28 mouse cellular contexts compared by ENCODE assay signal in genomic region chr13:32042748-32043147, GRCm38 (mm10).
DNase-seq lines count a peak whose midpoint lies in the region; ATAC-seq and TF ChIP-seq lines count a peak whose summit lies in the region.
"Had no signal": no experiment of that assay in that cellular context is flagged by ENCODE, and none has a peak within 500 bp of the region (broad histone marks: within the 10 kb centered on the region; RNA-seq: fewer than 3 reads in every experiment).

No protein-coding gene starts in this region.

- H3K4me1 ChIP-seq in MEL (ENCODE audit: control insufficient read depth in 1 of 2, insufficient read depth in 2 of 2, low read length in 2 of 2), result no peaks in the 10 kb centered on the region

- no peak overlapping the region for H3K9ac ChIP-seq in MEL (ENCODE audit: control insufficient read depth, low read depth, low read length, poor library complexity, severe bottlenecking)
- H3K9ac ChIP-seq: embryonic facial prominence, embryonic 13.5 days; forebrain, postnatal 0 days; heart, embryonic 12.5 days; heart, embryonic 15.5 days; hindbrain, embryonic 14.5 days had no signal

- TF ChIP-seq CTCF in MEL (IDR thresholded peaks at IDR 0.05 in 2 of 3, conservative IDR thresholded peaks at IDR 0.05 in 1 of 3; ENCODE audit: control insufficient read depth in 1 of 3, insufficient read depth in 1 of 3, low read depth in 2 of 3, low read length in 3 of 3, poor library complexity in 1 of 3, severe bottlenecking in 1 of 3), result no peak
- no peak for TF ChIP-seq CTCF in brain, embryonic 14.5 days (IDR thresholded peaks at IDR 0.05; ENCODE audit: borderline replicate concordance, extremely low read depth, insufficient read depth, insufficient read length)

- no peaks in the 10 kb centered on the region for H3K27me3 ChIP-seq in MEL (ENCODE audit: control insufficient read depth in 1 of 2, insufficient read depth in 2 of 2, low read length in 2 of 2)
- H3K27me3 ChIP-seq: heart, embryonic 12.5 days; heart, embryonic 15.5 days had no signal

- H3K79me2 ChIP-seq in MEL (ENCODE audit: control insufficient read depth, insufficient read depth, low read length, poor library complexity), result no peaks in the 10 kb centered on the region

- intact Hi-C loops in left cerebral cortex, postnatal 10 days (cut with DNase I), result no loop called here

- no peak overlapping the region for H3K4me3 ChIP-seq in MEL (ENCODE audit: control insufficient read depth in 1 of 2, insufficient read depth in 1 of 2, low read depth in 2 of 2, low read length in 2 of 2)
- H3K4me3 ChIP-seq: embryonic facial prominence, embryonic 13.5 days; heart, embryonic 12.5 days; heart, embryonic 15.5 days had no signal

- no peaks in the 10 kb centered on the region for H3K9me3 ChIP-seq in MEL (replicated peaks; ENCODE audit: insufficient read depth, low read length)
- H3K9me3 ChIP-seq: embryonic facial prominence, embryonic 13.5 days; heart, embryonic 12.5 days; heart, embryonic 15.5 days had no signal

- H3K36me3 ChIP-seq in MEL (ENCODE audit: control insufficient read depth in 1 of 2, insufficient read depth in 2 of 2, low read length in 2 of 2), result peaks cover 0 to 2% of the 10 kb centered on the region in 2 experiments; a peak in 2 of 4 replicates
- H3K36me3 ChIP-seq: embryonic facial prominence, embryonic 13.5 days; heart, embryonic 12.5 days; heart, embryonic 15.5 days had no signal

- TF ChIP-seq RAD21 in MEL (IDR thresholded peaks at IDR 0.05; ENCODE audit: low read depth, low read length), result no peak

- no peak for TF ChIP-seq EP300 in MEL (IDR thresholded peaks at IDR 0.05; ENCODE audit: low read depth in 1 of 2, low read length in 2 of 2)

- no peak overlapping the region for H3K27ac ChIP-seq in MEL (ENCODE audit: control insufficient read depth, low read depth, low read length)
- H3K27ac ChIP-seq: embryonic facial prominence, embryonic 13.5 days; heart, embryonic 15.5 days; hindbrain, embryonic 14.5 days; hindbrain, postnatal 0 days had no signal

- ATAC-seq in frontal cortex, adult (ENCODE audit: low TSS enrichment), result 0 out of 2 replicates have a peak, but pooled peaks have one; percentile 6
- peak; percentile 14; the same call in 1 of the 2 replicates for ATAC-seq in megakaryocyte progenitor cell, adult 5-6 weeks (replicated peaks; ENCODE audit: poor library complexity)
- ATAC-seq: CD4-positive, CD25-positive, alpha-beta regulatory T cell, adult 4 months; forebrain, embryonic 14.5 days; forebrain, postnatal 0 days; hindbrain, postnatal 0 days; inflammation-experienced regulatory T-cells, adult 6 months; intestine, embryonic 16.5 days had no signal

- no peak for TF ChIP-seq POLR2A in MEL (IDR thresholded peaks at IDR 0.05; ENCODE audit: control insufficient read depth in 1 of 2, insufficient read depth in 1 of 2, low read depth in 1 of 2, low read length in 2 of 2, poor library complexity in 1 of 2)
- no peak for TF ChIP-seq POLR2A in brain, embryonic 14.5 days (IDR thresholded peaks at IDR 0.05; ENCODE audit: borderline replicate concordance, extremely low read depth, insufficient read depth, insufficient read length, poor library complexity, severe bottlenecking)

- DNase-seq in frontal cortex, postnatal 14 days (ENCODE audit: low spot score in 2 of 2), result no peak
- peak; percentile 36 for DNase-seq in MEL (ENCODE audit: low read depth, low spot score)
- DNase-seq in brain, embryonic 14.5 days (ENCODE audit: low read depth), result peak; percentile 28
- DNase-seq in lung, postnatal 36 days, result no peak
- no peak for DNase-seq in natural killer cell, adult 2 months (ENCODE audit: low spot score in 2 of 2)
- no peak for DNase-seq in left cerebral cortex, postnatal 10 days (ENCODE audit: extremely low spot score in 1 of 2, low spot score in 2 of 2)
- DNase-seq: adrenal gland, adult 8-10 months; adrenal gland, postnatal 25 days; cerebellum, adult 18-20 months; cerebellum, adult 9-10 months; forebrain, postnatal 0 days; gastrocnemius, postnatal 10 days; gastrocnemius, postnatal 36 days; heart, adult 11 months; heart, postnatal 14 days; heart, postnatal 4 days; kidney, adult 18-20 months had no signal

TF ChIP-seq in MEL, 35 proteins besides CTCF, POLR2A, EP300 and RAD21:
- TF ChIP-seq GATA1 (IDR thresholded peaks at IDR 0.05; ENCODE audit: low read depth, low read length) (0 out of 2 replicates have a peak, but pooled peaks have one; percentile 15), NRF1 (IDR thresholded peaks at IDR 0.05; ENCODE audit: insufficient read depth, low read depth, low read length, poor library complexity, severe bottlenecking) (no peak), RCOR1 (IDR thresholded peaks at IDR 0.05; ENCODE audit: low read depth, low read length) (peak; percentile 72)

Comparison
In these comparisons a context has a peak if more than half of its experiments do, and no peak if none do; other contexts are left out.
1. DNase-seq: peak in MEL (single experiment) and brain, embryonic 14.5 days (single experiment); none in frontal cortex, postnatal 14 days (0 of 2), lung, postnatal 36 days (single experiment), natural killer cell, adult 2 months (0 of 2) and left cerebral cortex, postnatal 10 days (0 of 2).